Mouse (Mus musculus): ENCODE measurements at regions not wholly inside any gene's neighbourhood (a gene's known extent, or its start where the extent isn't known, plus 50 kb on each side); places are given as distances from the start of the nearest gene placed in this dataset.

DNA sequence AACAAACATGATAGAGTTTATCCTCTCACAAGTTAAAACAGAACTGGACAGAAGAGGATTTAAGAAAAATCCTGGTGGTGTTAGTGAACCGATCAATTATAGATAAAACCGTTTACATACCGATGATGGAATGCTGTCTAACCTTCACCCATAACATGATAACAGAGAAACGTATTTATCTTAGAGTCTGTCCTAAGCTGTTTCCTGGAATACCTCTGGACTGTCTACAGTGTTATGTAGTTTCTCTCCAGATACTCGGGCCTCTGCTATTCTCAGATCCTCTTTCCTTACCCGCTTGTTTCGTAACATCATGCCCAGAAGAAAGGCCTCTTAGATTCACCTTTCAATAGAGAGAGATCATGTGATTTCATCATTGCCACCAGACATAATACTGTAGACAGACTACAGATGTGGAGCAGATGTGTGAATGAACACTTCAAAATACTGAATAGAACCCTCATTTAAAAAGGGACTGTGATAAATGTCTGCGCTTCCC lies 75.9 kb upstream of the Fn1 start:
- ATAC-seq (ENCODE audit: low read depth) = no peak
- Histone ChIP-seq H3K9me3 (ENCODE audit: control insufficient read depth, low read length) (no peaks in the 10 kb centered on the region), H3K4me2 (ENCODE audit: low read depth, low read length) (no peak overlapping the region), H3K27me3 (ENCODE audit: control insufficient read depth, insufficient read depth, low read length) (no peaks in the 10 kb centered on the region), H3K4me1 (ENCODE audit: control insufficient read depth, insufficient read depth, low read length) (no peaks in the 10 kb centered on the region), H3K4me3 (ENCODE audit: low read depth, low read length) (no peak overlapping the region), H3K9ac (replicated peaks; ENCODE audit: low read depth, low read length) (no peak overlapping the region), H3K36me3 (ENCODE audit: control insufficient read depth, insufficient read depth, low read length) (no peaks in the 10 kb centered on the region), H3K27ac (ENCODE audit: low read depth, low read length) (no peak overlapping the region)
- WGBS = 93% methylated on average over 8 of the region's 8 CpGs

DNA sequence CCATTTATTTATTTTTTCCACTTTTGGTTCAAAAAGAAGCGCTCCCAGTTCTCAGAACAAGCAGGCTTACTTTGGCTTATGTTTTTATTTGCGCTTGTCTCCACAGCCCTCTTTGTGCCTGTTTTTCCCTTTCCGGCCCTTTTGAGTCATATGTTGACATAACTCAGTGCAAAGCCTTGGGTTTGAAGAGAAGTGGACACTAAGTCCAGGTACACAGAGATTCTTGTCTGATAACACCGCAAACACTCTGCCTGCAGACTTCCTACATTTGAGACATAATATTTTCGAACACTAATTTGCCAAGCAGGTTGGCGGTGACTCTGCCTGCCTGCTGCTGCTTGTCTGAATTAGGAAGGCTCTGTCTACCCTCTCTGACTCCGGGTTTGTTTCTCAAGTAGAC lies 70.8 kb upstream of the Fn1 start:
- no peak for ATAC-seq (ENCODE audit: low read depth)
- no peak overlapping the region for H3K27ac ChIP-seq (ENCODE audit: low read depth, low read length)
- no peaks in the 10 kb centered on the region for H3K4me1 ChIP-seq (ENCODE audit: control insufficient read depth, insufficient read depth, low read length)
- no peak overlapping the region for H3K4me2 ChIP-seq (ENCODE audit: low read depth, low read length)
- no peaks in the 10 kb centered on the region for H3K27me3 ChIP-seq (ENCODE audit: control insufficient read depth, insufficient read depth, low read length)
- no peaks in the 10 kb centered on the region for H3K9me3 ChIP-seq (ENCODE audit: control insufficient read depth, low read length)
- 70% methylated on average over 7 of the region's 7 CpGs for WGBS
- H3K4me3 ChIP-seq (ENCODE audit: low read depth, low read length) = no peak overlapping the region
- no peak overlapping the region for H3K9ac ChIP-seq (replicated peaks; ENCODE audit: low read depth, low read length)
- no peaks in the 10 kb centered on the region for H3K36me3 ChIP-seq (ENCODE audit: control insufficient read depth, insufficient read depth, low read length)

DNA sequence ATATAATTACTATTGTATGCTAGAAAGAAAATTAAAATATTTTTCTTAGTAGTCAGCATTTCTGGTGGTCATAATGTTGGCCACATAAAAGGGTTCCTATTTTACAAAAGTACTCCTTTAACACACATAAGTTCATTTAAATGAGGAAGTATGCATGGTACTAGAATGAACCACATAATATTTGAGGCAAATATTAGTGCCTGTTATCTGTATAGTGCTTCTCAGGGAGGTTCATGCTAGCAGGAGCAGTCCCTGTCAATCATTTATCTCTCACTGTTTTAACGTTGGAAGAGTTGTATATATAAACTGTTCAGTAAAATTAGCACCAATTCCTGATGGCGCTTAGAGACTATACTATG lies 70.0 kb upstream of the Fn1 start:
- Histone ChIP-seq H3K27me3 (ENCODE audit: control insufficient read depth, insufficient read depth, low read length) (no peaks in the 10 kb centered on the region), H3K27ac (ENCODE audit: low read depth, low read length) (no peak overlapping the region), H3K4me3 (ENCODE audit: low read depth, low read length) (no peak overlapping the region), H3K9ac (replicated peaks; ENCODE audit: low read depth, low read length) (no peak overlapping the region), H3K36me3 (ENCODE audit: control insufficient read depth, insufficient read depth, low read length) (no peaks in the 10 kb centered on the region), H3K4me2 (ENCODE audit: low read depth, low read length) (no peak overlapping the region), H3K4me1 (ENCODE audit: control insufficient read depth, insufficient read depth, low read length) (no peaks in the 10 kb centered on the region), H3K9me3 (ENCODE audit: control insufficient read depth, low read length) (no peaks in the 10 kb centered on the region)
- WGBS = 63% methylated on average over 2 of the region's 2 CpGs
- ATAC-seq (ENCODE audit: low read depth) = no peak

DNA sequence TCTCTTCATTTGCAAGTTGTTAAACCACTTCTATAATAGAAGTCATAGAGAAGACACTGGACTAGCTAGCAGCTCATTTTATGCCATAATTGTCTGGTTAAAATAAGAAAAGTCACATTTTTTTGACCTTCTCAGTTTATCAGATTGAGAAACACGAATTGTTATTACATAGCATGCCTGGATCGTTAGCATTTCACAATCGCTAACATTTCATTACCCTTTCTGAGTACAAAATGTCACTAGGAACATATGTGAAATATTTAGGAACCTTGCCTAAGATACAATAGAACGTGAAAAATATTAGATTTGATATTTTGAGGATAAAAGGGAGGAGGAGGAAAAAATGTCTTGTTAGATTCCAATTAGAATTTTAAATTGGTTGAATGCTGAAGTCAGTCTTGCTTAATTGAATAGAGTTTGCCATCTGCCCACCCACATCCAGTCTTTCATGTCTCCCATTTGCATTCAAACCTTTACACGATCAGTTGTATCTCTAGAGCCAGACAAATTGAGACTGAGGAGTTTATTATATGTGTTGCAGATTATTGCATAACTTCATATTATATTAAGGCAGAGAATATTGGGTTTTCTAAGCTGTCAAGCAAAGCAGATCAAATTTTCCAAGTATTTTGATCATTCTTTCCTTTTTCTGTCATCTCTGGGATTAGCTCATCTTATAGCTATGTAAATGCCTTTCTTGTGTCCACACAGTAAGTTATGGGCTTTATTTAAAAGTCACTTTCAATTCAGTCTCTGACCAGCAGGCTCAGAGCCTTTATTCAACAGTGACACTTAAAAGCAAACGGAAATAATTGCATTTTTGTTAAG lies 69.4 kb upstream of the Fn1 start:
- H3K27me3 ChIP-seq (ENCODE audit: control insufficient read depth, insufficient read depth, low read length) = no peaks in the 10 kb centered on the region
- no peak overlapping the region for H3K9ac ChIP-seq (replicated peaks; ENCODE audit: low read depth, low read length)
- no peak overlapping the region for H3K4me2 ChIP-seq (ENCODE audit: low read depth, low read length)
- no peak for ATAC-seq (ENCODE audit: low read depth)
- 65% methylated on average over 6 of the region's 6 CpGs for WGBS
- H3K27ac ChIP-seq (ENCODE audit: low read depth, low read length) = no peak overlapping the region
- H3K36me3 ChIP-seq (ENCODE audit: control insufficient read depth, insufficient read depth, low read length) = no peaks in the 10 kb centered on the region
- no peak overlapping the region for H3K4me3 ChIP-seq (ENCODE audit: low read depth, low read length)
- H3K9me3 ChIP-seq (ENCODE audit: control insufficient read depth, low read length) = no peaks in the 10 kb centered on the region
- no peaks in the 10 kb centered on the region for H3K4me1 ChIP-seq (ENCODE audit: control insufficient read depth, insufficient read depth, low read length)
